Mouse (Mus musculus) embryonic fibroblast, embryonic 13.5 days (primary cell): ENCODE measurements around the gene Pnkp.

Experiments used
- CTCF ChIP-seq: IDR thresholded peaks from 2 replicates; pipeline ENCODE4 v1.5.1; 2011; ENCODE audit warnings: mild to moderate bottlenecking, control low read depth, low read length, moderate library complexity, borderline replicate concordance; ENCODE audit not compliant: insufficient read depth
- POLR2A ChIP-seq: IDR thresholded peaks from 2 replicates; pipeline ENCODE4 v1.6.1; 2011; ENCODE audit warnings: low read depth, mild to moderate bottlenecking, control low read depth, low read length, moderate library complexity

DNA sequence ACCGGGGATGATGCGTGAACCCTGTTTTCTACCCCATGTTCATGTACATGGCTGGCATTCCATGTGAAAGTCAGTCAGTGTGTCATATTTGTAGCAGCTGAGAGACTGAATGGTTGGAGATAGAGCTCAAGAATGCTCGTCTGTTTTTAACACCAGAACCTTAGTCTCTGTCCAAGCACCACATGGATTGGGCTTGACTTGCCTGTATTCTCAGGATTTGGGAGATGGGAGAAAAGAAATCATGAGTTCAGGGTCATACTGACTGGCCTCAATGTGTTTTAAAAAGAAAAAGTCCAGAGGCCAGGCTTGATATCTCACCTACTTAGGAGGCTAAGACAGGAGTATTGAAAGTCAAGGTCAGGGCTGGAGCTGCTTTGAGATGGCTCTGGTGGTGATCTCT lies 39.5 kb upstream of the Pnkp start:
- TF ChIP-seq POLR2A = peak; percentile 63; the same call in 1 of the 2 replicates
- TF ChIP-seq CTCF = no peak
